Mouse (Mus musculus): ENCODE data around the gene Anp32e.

Anp32e gene

DNA sequence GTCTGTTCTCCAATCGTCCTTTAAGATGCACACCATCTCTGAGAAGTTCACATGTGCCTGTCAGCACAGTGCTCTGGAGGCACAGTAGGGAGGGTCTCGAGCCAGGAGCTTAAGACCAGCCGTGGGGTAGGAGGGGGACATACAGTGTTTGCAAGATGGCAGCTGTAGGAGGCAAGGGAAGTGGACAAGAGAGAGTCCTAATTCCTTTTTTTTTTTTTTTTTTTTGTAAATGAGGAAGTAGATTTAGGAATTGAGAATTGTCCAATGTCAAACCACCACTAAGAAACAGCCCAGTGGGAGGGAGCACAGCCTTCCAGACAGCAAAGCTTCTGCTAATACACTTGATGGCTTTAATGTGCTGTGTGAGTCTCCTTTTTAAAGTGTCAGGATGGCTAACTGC is 48.0 kb downstream of the Anp32e start:
- WGBS, result 74% methylated on average over 3 of the region's 3 CpGs

DNA sequence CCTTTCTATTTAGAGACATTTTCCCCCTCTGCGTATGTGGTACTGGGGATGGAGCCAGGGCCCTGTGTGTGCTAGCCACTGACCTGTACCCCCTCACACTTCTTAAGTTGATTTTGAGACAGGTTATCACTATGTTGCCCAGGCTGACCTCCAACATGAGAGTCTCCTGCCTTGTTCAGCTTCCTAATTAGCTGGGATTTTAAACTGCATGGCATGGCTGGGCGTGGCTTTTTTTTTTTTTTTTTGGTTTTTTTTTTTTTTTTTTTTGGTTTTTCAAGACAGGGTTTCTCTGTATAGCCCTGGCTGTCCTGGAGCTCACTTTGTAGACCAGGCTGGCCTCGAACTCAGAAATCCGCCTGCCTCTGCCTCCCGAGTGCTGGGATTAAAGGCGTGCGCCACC is 48.5 kb downstream of the Anp32e start:
- WGBS, result 96% methylated on average over 7 of the region's 7 CpGs

DNA sequence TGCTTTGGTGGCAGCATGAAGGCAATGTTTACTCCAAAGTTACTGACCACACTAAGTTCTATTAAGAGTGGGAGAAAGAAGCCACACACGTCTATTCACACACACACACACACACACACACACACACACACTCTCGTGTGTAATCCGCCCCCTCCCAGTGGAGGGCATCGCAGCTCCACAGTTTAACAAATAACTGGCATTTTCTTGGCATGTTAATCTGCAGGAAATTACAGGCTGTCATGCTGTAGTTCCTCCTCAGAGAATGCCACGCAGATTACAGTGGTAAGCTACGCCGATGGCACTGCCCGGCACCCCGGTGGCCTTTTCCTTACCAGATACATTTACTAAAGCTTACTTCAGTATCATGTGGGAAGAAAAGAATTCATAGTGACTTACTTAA is 49.2 kb downstream of the Anp32e start:
- 47% methylated on average over 9 of the region's 9 CpGs for WGBS

DNA sequence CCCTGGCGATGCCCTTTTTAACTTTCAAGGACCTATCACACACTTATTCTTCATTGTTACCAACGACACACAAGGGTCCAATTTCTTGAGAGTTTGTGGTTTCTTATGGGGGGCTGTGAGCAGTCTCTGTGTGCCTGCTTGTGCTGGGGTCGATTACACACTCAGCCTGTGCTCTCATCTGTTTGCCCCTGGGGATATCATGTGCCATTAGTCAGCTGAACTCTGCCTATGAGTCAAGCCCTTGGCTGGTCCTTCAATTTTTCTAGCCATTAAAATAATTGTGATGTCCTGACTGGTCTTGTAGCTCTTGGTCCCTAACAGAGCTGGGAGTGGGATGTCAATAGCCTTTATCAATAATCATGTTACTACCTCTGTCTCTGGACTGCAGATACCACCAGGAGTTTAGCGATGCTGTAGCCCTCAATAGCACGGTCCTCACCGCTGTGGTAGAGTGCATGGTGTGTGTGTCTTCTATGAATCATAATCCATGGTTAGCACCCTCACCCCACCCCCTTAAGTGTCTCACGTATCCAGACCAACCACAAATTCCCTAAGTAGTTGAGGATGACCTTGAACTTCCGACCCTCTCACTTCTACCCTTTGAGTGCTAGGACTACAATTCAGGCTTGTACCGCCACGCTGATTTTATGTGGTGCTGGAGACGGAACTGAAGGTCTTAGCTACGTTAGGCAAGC is 51.4 kb downstream of the Anp32e start:
- WGBS, result 88% methylated on average over 12 of the region's 12 CpGs

DNA sequence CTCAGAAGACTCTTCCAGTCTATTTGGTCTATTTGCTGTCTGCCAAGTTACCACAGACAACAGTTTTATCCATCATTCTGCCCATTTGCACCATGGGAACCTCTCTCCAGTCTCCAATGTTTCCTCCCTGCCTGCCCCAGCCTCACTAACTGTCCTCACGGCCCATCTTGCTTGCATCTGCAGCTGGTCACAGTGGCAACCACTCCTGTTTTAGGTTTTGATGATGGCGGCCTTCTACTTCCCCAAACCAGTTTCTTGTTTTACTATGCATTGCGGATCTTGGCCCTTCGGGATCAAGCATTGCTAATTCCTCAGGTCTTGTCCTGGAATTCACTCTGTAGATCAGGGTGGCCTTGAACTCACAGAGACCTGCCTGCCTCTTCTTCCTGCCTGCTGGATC is 53.1 kb downstream of the Anp32e start:
- WGBS, result 91% methylated on average over 4 of the region's 4 CpGs

DNA sequence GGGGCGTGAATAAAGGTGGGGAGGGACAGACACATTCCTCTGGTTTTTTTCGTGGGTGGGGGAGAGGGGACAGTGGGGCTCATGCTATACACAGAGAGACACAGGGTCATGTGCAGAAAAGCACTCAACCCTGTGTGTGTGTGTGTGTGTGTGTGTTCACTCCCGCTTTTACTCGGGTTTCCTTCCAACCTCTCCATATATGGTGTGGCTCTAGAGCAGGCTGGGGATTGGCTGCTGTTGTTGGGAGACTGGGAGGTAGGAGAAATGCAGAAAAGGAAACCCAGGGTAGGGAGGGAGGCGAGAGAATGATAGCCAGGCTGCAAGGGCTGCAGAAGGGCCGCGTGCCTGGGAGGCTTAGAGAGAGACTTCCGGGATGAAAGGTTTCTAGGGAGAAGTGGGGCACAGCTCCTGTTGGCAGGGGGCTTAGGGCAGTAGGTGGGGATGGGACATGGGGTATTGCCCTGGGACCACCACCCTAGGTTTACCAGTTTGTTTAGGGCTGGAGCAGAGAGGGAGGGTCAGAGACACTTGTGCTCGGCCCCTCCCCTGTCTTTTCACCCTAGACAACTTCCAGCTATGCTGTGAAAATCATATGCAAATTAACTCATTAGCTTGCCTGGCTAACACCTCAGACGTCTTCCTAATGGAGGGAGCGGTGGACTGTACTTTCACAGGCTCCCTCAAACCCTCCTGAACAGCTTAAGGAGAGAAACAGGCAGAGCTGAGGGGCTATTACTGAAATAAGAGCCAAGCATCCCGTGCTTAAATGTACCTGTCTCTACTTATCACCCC is 56.4 kb downstream of the Anp32e start:
- 7% methylated on average over 12 of the region's 12 CpGs for WGBS

DNA sequence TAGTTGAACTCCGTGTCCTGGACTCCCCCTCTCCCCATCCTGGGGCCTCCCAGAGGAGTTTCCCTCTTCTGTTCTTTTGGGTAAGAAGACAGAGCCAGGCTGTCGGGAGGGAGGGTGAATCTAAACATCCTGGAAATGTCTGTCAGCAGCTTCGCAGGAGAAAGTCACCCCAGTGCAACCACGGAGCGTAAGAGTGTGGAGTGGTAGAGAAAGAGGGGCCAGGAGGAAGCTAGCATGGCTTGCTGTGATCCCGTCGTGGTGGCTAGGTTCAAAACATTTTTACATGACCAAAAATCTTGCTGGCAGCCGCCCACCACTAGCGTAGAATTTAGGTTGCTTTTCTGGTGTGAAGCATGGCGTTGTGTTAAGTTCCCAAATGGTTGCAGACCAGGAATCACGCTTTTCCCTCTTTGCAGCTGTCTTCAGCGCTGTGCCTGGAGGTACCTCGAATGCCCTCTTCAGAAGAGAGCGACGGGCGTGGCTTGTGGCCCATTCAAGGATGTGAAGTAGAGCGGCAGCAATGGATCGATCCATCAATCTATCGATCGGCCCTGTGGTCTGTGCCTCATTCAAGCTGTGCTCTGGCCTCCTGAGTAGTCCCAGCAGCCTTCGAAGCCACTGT is 57.1 kb downstream of the Anp32e start:
- 11% methylated on average over 21 of the region's 21 CpGs for WGBS

DNA sequence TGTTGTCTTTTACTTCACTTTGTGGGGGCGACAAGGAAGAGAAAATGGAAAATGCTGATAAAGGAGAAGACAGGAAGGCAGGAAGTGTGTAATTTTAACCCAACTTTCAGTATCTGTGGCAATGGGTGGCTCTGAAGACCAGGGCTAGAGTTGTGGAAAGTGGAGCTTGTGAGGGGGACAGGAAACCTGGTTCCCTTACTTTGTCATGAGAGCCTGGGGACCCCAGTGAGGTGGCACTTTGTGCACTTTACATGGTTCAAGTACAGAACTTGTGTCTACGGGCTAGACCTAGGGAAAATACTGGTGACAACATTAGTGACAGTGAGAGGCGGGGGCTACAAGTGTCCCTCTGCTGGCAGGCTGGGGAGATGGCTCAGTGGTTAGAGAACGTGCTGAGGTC is 57.9 kb downstream of the Anp32e start:
- 68% methylated on average over 4 of the region's 4 CpGs for WGBS

DNA sequence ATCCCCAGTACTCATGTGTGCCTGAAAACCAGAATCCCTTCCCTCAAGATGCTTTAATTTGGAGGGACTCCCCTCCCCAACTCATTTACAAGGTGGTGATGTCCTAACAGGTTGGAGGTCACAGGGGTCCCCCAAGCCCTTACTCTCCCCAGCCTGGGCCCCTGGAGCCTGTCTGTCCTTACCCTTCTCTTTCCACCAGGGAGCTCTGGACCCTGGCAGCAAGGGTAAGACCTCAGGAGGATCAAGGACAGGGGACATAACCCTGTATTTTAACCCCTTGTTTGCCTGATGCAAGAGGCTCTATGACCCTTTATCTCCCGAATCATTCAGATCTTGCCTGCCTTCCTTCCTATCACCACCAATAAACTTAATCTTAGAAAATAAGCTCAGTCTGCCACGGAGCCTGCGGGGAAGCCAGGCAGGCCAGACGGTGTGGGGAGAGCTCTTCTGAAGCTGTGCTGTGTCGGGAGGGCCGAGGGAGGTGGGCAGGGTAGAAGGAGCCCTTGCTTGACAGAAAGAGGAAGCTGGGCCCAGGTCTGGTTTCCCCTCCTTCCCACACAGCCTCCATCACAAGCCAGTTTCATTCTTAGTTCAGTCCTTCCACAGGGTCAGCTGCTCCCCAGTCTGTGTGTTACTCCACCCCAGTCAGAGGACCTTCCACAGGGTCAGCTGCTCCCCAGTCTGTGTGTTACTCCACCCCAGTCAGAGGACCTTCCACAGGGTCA is 58.5 kb downstream of the Anp32e start:
- 46% methylated on average over 6 of the region's 6 CpGs for WGBS

DNA sequence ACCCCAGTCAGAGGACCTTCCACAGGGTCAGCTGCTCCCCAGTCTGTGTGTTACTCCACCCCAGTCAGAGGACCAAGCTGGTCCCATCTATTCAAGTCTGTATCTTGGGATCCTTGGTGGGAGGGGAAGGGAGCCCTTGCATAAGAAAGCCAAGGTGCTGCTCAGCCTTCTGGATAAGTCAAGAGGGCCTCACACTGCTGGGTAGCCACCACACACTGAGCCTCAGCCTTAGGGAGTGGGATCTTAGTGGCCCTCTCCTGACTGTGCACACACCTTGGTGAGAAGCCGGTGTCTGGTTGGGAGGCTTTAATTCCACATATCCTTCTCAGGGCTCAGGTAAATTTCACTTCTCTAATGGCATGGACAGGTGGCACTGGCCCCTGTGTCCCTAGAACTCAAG is 59.1 kb downstream of the Anp32e start:
- WGBS, result 93% methylated on average over 1 of the region's 1 CpGs

DNA sequence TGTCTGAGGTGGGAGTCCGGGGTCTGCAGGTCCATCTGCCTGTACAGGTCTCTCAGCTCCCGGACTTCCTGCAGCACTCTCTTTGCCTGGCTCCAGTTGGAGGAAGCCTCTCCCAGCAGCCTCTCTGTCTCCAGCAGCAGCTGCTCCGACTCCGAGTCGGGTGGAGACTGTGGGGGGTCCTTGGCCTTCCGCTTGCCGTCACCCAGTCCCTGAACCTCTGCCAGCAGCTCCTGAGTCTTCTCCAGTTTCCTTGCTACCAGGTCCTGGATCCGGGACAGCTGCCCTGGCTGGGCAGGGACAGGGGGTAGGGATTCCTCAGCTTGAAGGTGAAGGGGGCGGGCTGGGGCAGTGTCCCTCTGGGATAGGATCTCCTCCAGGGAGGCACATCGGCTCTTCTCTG is 59.9 kb downstream of the Anp32e start:
- WGBS, result 46% methylated on average over 10 of the region's 10 CpGs

DNA sequence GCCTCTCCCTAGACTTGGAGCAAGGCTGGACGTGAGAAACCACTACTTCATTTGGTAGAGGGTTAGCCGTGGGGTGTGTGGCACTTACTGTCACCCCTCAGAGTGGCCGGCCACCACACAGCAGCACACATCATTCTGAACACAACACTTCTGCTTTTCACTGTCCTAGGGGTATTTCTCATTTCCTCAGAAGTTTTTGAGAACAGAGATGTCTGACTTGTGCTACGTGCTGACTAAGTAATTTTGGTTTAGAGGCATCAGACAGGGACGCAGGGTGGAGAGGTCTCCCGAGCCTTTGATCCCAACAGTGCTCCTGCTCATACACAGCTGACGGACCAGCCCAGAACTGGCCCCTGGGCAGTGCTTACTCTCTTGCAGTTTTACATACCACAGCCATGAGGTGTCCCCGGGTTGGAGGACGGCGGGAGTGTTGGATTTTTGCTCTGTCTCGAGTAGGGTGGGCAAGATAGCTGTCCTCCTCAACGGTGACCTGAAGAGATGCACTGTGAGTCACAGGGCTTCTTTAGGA is 61.4 kb downstream of the Anp32e start:
- 83% methylated on average over 12 of the region's 12 CpGs for WGBS

DNA sequence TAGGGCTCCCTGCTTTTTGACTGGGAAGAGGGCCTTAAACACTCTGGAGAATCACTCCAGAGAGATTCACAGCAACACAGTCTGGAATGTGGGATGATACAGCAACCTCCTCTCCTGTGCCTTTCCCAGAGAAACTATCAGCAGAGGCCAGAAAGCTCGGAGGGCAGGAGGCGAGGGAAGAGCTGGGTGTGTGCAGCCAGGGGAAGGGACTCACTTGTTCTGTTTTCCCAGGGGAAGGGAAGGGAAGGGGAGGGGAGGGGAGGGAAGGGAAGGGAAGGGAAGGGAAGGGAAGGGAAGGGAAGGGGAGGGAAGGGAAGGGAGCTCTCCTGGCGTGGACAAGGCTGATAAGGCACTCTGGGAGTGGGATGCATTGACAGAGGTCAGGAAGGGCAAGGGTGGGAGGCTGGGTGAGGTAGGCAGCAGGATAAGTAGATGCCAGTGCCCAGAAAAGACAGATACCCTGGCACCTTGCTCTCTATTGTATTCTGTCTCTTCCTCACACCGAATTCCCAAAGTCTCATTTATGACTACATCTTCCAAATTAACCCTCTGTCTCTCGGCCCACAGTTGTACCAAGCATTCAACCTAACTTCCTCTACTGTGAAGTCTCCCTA is 64.1 kb downstream of the Anp32e start:
- 24% methylated on average over 5 of the region's 5 CpGs for WGBS

DNA sequence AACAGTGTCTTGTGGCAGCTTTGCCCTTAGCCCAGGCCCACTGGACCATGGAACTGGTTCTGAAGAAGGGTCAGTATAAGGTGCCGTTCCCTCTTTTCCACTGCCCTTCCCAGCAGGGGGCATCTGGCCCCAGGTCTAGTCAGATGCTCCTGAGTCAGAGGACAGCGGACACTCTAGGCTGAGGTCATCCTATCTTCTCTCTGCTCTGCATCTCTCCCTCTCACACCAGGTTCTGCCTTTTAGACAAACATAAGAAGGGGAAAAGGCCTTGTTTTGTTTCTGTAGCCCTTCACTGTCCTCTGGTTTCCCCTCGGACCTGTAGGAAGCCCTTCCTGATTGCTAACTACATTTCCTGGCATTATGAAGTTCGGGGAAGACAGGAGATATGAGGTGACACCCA is 64.8 kb downstream of the Anp32e start:
- 14% methylated on average over 4 of the region's 4 CpGs for WGBS

DNA sequence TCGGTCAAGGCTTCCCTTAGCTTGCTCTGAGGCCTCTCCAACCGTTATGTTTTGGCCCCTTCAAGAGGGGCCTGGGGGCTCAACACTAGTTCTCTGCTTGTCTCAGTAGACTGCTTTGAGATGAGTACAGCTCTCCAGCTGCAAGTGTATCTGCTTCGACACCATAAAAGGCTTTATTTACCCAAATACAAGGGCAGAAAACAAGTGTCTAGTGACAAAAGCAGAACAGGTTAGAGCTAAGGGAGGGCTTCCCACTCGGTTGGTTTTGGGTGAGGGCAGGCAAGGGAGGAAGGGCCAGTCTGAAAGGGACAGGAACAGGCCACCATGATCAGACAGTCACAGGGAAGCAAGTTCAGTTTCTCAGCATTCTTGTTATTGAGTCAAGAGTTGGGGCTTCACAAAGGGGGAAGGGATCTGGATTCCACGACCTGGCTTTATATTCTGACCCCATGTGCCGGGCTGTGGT is 65.4 kb downstream of the Anp32e start:
- 19% methylated on average over 6 of the region's 6 CpGs for WGBS

DNA sequence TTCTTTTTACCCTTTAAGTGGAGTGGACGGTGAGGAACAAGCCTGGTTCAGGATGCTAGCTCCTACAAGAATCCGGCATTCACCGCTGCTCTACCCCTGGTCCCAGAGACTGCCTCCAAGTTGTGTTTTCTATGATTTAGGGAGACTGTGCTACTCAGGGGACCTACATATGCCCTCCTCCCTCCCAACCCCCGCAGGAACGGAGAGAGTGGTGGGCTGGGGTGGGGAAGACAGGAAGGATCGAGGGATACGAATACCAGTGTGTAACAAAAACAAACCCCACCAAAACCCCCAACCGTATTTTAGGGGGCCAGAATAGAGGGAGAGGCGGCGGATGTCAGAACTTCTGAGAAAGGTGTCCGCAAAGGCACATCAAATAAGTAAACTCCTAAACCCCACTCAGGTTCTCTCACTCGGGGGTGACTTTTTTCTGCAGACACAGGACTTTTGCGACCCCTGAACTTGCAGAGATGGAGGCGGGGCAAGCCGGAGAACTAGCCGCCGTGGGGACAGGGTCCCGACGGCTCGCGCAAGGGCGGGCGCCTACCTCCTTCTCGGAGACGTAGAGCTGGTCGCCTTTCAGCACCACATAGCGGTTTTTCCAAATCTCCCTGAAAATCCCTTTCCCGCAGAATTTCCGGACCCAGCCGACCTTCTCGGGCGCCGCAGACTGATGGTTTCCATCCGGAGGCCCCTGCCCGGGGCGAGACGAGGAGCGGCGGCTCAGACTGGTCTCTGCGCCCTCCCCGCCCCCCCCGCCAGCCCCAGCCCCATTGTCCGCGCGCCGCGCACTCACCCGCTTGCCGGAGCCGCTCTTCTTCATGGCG is 66.1 kb downstream of the Anp32e start:
- 2% methylated on average over 49 of the region's 51 CpGs for WGBS

DNA sequence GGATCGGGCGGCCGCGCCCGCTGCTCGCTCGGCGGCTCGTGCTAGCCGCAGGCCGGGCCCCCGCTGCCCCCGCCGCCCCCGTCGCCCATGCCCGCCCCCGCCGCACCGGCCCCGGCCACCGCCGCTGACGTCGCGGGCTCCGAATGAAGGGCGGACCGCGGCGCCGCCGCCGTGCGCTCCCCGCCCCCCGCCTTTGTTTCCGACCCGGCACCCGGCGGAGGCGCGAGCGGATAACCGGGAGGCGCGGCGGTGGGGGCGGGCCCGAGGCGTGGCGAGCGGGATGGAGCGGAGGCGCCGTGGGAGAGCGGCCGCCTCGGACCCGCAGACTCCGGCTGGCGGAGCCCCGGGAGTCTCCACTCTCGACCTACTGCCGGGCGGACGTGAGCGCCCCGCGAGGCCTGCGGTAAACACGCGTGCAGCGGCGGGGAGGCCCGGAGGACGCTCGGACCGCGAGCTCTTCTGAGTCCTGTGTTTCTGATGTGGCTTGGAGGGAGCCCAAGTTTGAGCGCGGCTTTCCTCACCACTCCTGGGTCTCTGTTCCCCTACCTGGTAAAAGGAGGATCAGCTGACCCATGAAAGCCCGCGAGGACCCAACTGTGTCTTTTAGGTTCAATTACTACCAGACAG is 66.9 kb downstream of the Anp32e start, which contains the start of gene Plekho1:
Gene Plekho1, minus strand, starts transcription at position 200 of the 627 bp plus-strand sequence.
- under 1% methylated on average over 82 of the region's 84 CpGs for WGBS

DNA sequence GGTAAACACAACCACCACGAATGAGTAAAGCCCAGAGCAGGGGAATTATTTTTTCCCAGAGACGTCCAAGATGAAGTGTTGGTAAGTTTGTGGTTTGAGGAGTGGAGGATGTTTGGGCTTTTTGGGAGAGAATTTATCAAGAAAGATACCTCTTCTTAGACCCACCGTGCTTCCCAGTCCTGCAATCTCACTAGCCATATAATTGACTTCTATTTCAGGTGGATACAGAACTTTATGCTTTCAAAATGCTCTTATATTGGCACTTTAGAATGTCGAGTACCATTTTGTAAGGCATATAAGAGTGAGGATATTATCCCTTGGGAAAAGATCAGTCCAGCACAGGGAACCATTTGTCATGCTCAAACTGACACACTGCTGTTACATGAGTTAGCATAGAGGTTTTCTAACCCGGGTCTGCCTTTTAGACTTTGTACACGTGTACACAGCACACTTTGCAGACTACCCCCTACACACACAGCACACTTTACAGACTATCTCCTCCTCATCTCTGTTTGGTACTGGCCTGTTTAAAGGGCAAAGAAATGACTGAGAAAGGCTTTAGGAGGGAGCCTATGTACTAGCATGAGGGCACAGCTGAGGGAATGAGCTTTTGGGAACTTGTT is 67.5 kb downstream of the Anp32e start:
- 16% methylated on average over 6 of the region's 6 CpGs for WGBS
